Mouse (Mus musculus) skeletal muscle tissue, adult 2 months (tissue): ENCODE measurements around the gene Mab21l3.
"Not testable (repeated sequence)": the region's sequence is repeated elsewhere in the genome, so short reads cannot be mapped to it uniquely, and the experiment has no call there.

Experiments used
- DNase-seq: peaks from one replicate; pipeline ENCODE4 v3.0.0-alpha.2; 2012; ENCODE audit warnings: low read depth, low spot score

Gene Mab21l3

DNA sequence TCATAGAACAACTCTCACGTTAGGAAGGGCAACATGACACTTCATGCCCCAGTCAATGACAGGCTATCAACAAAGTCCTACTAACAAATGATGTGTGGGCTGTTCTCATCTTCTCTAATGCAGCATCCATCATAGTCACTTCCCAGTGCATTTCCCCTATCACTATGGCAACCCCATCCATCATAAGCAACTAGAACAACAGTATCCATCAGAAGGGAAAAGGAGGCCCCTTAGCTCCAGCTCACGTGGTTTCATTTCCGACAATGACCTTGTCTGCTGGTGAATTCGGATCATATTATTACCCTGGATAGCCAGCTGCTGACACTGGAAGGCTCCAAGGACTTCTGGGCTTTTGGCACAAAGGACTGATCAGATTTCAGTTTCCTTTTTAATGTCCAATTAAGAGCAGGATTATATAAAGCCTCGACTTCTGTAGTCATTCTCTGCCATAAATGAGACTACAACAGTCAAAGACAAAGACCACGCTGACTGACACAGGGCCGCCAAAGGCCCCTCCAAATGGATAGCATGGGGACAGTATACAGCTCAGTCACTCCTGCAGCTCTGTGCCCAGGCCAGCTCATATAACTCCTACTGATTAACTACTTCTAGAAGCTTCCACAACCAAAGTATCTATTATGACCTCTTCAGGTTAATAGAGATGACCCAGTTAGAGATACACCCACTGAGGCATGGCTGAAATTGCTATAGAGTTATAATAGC is 6.2 kb downstream of the Mab21l3 start:
- DNase-seq = no peak

DNA sequence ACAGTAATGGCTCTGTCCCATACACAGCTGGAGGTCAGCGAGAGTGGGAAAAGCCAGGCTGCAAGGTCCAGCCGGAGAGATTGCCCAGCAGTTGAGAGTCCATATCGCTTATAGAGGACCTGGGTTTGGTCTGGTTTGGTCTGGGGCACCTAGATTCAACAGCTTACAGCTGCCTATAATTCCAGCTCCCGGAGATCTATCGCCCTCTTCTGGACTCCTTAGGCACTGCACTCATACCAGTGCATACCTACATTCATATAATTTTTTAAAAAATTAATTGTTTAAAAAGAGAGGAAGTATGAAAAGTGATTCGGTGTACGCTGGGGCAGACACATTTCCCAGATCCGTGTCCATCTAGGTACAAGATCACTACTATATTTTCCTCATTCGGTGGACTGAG is 9.4 kb downstream of the Mab21l3 start:
- no peak for DNase-seq

DNA sequence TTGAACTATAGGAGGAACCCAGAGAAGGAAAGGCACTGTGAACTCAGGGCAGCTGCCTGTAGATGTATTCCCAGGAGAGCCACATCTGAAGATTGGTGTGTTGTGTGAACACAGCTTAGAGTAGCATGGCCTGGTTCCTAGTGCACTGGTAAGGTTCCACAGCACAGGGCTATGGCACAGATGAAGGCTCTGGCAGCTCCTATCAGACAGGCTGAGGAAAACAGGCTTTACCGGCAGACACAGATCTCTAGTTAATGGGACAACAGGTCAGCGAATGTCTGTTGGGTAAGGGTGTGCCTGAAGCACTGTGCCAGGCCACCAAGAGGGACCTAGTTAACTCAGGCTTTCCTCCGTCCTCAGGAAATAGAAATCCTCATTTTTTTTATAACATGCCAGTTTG is 11.8 kb downstream of the Mab21l3 start:
- DNase-seq = no peak

DNA sequence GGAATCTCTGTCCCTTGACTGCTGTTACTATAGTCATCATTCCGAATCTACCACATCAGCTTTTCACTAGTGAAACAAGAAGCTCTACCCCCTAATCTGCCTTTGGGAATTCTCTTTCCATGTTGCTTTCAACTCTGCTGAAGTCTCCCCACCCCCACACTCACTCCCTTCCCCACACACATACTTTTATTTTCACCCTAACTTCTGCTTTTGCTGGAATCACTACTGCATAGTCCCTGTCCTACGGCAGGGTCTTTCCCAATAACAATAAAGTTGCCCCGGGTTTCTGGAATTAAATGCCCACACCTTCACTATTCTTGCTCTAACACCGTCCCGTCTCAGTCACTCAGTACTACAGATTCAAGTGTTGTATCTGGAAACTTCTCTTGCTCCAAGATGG is 12.2 kb downstream of the Mab21l3 start:
- DNase-seq = no peak

DNA sequence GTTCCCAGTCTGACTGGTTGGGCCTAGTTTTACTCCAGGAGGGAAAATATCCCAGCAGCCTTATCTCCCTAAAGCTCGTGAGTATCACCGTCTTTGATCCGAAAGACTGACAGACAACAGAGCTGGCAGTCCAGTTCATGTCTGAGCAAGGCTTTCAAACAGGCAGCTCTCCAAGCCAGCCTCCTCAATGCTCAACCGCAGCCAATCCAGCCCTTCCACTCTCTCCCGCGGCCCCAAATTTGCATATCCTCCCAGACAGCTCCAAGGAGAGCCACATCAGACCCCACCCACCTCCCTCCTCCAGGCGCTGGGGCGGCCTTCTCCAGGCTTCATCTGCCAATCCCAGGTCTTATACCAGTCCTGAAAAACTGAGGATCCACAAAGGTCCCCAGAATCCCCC is 12.7 kb downstream of the Mab21l3 start:
- DNase-seq = peak; percentile 46

DNA sequence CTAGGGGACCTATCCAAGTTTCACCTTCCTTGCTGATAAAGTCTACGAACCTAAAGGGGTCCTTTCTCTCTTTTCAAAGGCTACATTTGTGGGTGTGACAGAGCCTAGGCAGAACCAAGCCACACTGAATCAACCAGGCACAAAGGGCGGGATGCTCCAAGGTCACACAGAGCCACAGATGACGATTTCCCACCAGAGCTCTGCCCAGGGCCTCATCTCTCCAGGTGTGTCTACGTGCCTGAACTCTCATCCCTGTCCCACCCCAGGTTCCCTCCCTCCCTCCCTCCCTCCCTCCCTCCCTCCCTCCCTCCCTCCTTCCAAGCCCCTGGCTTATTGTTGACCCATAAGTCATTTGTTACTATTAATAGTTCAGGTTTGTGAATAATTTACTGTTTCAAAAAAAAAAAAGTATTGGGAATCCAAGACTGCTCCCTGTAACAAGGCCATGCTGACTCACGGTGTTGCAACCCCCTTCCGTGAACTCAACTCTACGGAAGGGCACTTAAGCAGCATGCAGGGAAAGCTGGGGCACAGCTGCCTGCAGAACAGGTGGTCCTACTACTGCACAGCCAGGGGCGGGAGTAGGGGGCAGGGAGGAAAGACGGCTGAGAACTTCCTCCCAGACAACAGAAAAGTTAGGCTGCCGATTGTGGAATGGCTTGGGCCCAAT is 17.4 kb downstream of the Mab21l3 start:
- DNase-seq = no peak

DNA sequence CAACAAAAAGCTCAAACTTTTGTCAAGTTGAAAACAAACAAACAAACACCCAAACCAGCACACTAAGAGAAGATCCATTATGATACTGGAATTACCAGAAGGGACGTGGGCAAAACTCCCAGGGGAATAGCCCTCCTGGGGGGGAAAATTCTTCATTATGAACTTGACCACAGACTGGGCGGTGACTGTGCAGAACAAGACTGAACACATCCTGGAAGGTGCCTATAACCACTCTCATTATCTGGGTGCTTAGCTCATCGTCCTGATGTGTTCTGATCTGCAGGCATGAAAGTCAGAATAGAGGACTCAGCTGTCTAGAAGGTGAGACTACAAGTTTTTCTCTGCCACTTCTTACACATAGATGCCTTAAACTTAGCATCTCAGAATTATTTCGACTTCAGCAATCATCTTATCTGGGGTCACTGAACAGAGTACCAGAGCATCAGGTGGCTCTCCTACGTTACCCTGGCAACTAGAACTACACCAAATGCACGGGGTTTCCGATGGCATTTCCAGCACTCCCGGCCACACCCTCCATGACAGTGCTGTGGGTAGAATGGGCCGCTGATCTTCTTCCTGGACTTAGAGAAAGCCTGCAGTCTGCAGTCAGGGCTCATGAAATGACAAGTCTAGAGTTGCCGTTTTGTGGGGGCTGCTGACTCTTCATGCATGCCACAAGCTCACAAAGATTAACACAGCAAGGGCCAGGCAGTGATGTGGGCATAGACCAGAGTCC is 18.7 kb downstream of the Mab21l3 start:
- DNase-seq = no peak

DNA sequence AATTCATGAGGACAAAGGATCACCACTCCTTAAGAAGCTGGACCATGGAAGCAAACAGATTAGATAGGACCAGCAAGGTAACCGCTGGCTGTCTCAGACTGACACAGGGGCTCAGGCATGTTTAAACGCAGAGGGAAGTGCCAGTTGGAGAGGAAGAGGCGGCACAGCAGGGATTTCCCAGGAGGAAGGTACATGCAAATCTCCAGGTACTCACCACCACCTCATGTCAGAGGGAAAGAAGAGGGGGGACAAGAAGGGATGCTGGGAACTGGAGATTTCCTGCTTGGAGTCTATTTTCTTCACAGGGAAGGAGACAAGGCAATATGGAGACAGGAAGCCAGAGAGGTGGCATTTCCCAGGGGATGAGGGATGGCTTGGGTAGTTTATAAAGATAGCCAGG is 20.2 kb downstream of the Mab21l3 start:
- DNase-seq = no peak

DNA sequence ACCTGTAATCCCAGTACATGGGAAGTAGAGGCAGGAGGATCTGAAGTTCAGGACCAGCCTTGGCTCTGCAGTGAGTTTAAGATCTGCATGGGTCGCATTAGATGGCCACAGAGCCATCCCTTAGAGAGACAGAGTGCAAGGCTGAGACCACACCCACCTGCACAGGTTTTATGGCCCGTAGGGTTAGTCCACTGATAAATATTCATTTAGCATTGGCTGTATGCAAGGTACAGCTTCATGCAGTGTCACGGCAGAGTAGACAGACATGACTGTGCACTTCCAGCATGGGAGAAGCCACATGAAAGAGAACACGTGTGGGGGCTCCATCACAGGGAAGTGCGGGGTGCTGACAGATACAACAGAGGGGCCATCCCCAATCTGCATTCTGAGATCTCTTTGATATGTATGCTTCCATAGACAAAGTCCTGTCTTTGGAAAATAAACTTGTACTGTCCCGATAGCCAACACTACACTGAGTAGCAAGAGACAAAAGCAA is 21.5 kb downstream of the Mab21l3 start:
- no peak for DNase-seq

DNA sequence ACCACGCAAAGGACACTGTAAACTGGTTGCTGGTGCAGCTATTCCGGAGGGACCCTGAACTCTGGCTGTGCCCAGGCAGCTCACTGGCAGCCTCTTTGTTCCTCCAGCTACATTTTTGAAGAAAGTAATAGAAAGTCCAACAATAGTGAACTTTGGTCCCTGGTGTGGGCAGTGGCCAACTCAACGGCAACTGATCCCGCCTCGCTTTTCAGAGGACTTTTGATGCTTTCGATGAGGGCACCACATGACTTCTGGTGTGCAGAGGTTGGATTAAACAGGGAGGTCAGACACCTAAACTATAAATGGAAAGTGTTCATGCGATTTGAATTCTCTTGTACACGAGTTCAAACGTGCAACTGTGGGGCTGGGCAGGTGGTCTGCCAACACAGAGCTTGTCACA is 24.4 kb downstream of the Mab21l3 start:
- DNase-seq = no peak

DNA sequence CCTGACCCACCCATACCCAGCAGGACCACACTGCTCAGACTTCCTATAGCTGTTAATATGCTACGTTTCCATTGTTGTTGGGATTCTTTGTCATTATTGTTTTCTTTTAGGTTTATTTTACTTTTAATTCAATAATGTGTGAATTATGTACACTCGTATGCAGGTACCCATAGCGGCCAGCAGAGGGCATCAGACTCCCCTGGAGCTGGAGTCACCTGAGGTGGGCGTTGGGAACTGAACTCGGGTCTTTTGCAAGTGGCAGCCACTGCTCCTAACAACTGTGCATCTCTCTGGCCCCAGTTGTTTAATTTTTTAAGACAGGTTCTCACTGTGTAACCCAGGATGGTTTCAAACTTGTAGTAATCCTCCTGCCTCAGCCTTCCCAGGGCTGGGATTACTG is 26.7 kb downstream of the Mab21l3 start:
- no peak for DNase-seq

DNA sequence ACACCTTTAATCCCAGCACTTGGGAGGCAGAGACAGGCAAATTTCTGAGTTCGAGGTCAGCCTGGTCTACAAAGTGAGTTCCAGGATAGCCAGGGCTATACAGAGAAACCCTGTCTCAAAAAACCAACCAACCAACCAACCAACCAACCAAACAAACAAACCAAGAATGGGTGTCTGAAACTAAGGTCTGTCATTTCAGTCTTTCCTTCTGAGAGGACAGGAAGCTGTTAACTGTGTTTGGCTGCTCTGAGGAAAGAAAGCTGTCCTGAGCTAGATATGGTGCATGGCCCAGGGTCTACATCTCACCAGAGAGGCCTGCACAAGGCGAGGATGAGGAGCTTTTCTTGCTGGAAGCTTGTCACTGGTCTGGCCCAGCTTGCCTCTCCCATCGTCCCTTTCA is 28.1 kb downstream of the Mab21l3 start:
- DNase-seq = not testable (repeated sequence)

DNA sequence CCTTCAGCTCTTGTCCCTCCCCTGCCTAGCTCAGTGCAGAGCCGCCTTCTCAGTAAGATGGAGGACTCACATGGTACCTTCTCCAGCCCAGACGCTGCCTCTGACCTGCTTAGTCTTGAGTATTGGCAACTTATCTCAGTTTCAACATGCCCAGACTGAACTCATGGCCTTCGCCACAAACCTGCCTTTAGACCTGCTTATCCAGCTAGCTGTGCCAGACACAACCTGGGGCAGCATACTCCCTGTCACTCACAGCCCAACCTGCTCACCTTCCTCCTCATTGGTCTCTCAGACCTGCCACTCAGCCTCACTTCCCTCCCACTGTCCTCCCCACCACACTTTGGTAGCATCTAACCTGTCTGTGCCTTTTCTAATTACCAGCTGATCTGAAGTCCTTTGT is 32.8 kb downstream of the Mab21l3 start:
- no peak for DNase-seq

DNA sequence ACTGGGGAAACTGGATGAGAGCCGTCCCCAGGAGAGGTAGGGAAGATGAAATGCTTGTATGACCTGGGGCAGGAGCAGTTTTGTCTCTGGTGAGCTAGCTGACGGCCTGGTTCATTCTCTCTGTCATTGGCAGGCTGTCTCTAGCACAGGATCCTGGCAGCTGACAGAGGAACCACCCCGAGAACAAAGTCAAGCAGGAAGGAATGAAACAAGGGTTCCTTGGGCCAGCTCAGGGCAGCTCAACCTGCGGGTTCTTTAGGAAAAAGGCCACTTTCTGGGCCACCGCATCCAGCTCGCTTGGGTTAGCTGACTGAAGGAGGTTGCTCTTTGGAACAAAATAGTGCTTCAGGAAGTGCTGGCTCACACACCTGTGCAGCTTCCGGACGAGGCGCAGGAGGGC is 34.0 kb downstream of the Mab21l3 start:
- DNase-seq = no peak

DNA sequence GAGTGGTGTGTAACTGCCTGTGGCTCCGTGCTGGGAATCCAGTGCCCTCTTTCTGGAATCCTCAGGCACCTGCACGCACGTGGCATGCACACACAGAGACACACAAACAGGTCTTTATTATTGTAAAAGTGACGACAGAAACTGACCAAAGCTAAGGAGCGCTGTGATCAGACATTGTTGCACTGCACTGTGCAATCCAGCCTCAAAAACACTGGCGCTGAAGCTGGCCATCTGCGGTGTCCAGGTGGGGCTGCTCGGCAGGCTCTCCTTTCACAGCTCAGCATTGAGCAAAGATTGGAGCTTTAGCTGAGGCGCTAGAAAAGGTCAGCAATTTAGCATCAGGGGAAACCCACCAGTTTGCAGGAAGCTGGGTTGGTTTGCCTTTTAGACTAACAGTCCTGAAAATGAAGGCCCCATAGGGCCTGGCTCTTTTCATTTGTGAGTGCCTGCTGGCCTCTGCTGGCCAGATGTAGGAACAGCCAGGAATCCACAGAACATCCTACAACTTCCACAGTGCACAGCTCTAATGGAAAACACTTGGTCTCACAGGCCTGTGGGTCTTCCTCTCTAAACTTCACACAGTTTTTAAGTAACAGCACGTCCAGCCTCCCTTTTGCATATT is 36.3 kb downstream of the Mab21l3 start:
- DNase-seq = peak; percentile 47

DNA sequence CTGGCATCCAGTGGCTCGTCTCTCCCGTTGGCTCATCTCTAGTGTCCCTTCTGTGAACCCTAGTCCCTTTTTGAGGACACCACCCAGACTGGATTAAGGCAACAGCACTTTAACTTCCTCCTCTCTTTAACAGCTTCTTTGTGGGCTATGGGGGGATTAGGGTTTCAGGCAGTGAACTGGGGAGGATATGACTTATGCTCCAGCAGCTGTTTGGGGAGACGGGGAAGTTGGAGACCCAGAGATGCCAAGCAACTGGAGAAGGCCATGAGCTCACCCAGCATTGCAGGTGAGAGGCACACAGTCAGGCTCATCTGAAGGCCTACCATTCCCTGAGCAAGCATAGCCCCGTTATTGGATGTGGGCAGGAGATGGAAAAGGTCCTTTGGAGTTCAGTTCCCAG is 36.8 kb downstream of the Mab21l3 start:
- DNase-seq = no peak

DNA sequence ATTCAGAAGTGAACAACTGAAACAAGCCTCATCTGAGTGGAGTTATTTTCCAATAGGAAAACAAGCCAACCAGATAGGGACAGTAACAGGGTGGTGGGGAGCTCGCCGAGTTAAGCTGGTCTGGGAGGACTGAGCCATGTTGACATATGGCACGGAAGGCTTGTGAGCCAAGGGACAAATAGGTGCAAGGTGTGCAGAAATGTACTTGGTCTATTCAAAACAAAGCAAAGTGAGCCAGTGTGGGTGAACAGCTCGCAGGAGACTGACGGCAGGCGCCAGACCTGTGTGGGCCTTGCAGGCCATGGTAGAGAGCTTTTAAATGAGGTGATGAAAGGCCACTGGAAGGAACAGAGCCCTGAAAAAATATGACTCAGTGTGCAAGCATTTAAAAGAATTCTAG is 41.1 kb downstream of the Mab21l3 start:
- DNase-seq = no peak

DNA sequence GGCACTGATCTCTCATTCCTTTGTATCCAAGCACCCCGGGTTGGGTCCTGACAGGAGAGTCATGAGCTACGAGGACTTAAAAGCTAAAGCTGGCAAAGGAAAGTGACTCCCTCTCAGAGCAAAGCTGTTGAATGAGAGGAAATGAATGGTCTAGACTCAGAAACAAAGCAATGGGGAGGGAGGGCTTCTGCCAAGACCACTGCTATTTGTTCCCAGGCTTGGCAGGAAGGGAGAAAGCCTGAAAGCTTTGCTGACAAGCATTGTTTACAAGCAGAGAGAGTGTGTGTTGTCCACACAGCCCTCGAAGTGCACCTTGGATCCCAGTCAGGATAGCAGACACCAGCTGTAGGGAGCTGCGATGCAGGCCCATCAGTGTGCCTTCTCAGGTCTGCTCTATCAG is 41.8 kb downstream of the Mab21l3 start:
- no peak for DNase-seq

DNA sequence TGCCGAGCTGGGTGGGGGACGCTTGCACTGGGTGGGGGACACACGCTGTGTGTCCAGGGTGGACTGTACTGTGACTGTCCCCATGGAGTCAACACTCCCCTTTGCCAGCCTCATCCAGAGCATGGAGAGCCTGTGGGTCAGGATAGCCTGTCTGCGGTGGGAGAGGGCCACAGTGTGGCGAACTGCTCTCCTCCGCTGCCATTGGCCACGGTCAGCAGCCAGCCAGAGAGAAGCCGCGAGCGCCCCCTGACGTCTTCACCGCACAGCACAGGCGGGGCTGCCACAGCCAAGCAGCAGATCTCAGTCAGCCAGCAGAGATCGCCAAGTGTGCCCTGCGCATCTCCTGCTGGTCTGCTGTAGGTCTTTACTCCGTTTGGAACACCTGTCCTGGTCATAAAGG is 42.6 kb downstream of the Mab21l3 start:
- peak; percentile 76 for DNase-seq

DNA sequence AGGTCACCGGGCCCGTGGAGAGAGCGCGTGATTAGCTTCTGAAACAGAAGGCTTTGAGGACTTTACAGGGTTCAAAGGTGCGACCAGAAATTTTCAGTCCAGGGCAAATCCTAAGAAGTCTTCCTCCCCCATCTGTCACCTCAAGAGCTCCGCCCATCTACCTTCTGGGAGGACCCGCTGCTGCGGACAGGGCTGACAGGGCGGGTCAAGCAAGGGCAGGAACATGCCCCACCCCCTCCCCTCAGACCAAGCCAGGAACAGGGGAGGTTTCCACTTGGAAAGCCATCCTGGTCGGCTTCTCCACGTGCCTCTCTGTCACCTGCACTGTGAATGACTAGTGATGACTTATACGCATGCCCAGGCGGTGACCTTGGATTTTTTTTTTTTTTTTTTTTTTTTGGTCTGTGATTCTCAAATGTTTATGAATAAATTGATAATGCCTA is 43.2 kb downstream of the Mab21l3 start:
- DNase-seq = no peak

DNA sequence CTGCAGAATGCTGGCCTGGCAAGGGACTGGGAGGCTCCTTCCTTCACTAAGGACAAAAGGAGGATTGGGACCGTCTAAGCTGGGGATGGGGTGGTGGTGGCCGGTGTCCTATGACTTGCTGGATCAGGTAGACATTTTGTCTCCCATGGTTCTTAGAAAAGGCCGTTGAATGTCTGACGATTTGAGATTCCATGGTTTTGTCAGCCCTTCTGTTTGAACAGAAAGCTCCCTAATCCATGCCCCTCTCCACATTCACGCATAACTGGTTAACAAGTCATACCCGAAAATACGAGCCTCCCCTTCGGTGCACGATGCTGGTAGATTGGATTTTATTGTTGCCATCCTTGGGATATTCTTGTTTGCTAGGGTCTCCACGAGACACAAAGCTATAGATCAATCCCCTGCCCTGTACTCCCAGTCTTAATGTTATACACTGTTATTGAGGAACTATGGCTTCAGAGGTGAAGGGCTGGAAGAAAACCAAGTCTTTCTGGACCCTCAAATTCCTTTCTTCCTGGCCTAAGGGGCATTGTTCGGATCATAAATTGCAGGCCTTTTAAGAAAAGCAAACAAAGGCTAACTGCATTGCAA is 43.7 kb downstream of the Mab21l3 start:
- DNase-seq = no peak

DNA sequence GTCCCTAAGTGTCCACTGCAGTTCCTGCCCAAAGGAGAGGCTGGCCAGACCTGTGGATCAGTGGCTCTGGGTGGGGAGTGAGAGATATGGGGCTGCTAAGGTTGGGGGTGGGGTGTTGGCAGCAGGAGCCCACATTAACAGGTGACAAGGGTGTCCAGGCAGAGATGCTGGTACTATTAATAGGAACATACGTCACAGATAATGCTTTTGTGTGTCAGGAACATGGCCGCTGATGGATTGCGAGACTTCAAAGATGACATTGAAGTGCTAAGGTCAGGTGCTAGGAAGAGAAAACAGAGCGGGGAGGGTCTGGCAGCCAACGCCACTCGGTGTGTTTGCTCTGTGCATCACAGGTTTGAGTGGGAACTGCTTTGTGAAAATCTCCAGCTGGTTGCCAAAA is 44.4 kb downstream of the Mab21l3 start:
- DNase-seq = no peak
